10 mouse cellular contexts compared by ENCODE assay signal in genomic region chr5:119097576-119098193, GRCm38 (mm10).
DNase-seq lines count a peak whose midpoint lies in the region; ATAC-seq and TF ChIP-seq lines count a peak whose summit lies in the region.
"Had no signal": no experiment of that assay in that cellular context is flagged by ENCODE, and none has a peak within 500 bp of the region (broad histone marks: within the 10 kb centered on the region; RNA-seq: fewer than 3 reads in every experiment).

No protein-coding gene starts in this region.

- 0 out of 2 replicates have a peak, but pooled peaks cover 3% of the 10 kb centered on the region for H3K27me3 ChIP-seq in lung, embryonic 15.5 days
- peaks cover 3% of the 10 kb centered on the region; the same call in 1 of the 2 replicates for H3K27me3 ChIP-seq in embryonic facial prominence, embryonic 15.5 days
- no peaks in the 10 kb centered on the region for H3K27me3 ChIP-seq in intestine, postnatal 0 days (replicated peaks; ENCODE audit: control insufficient read depth, insufficient read depth, low read length)
- H3K27me3 ChIP-seq in stomach, embryonic 14.5 days (ENCODE audit: control insufficient read depth, insufficient read depth, low read length): no peaks in the 10 kb centered on the region

- no peak for TF ChIP-seq CTCF in intestine, postnatal 0 days (IDR thresholded peaks at IDR 0.05; ENCODE audit: low read depth)

- no peak overlapping the region for H3K27ac ChIP-seq in lung, embryonic 15.5 days
- H3K27ac ChIP-seq in embryonic facial prominence, embryonic 15.5 days (replicated peaks): no peak overlapping the region
- H3K27ac ChIP-seq in intestine, postnatal 0 days (ENCODE audit: low read depth, low read length): no peak overlapping the region
- no peak overlapping the region for H3K27ac ChIP-seq in stomach, embryonic 14.5 days (ENCODE audit: low read length)

- no peaks in the 10 kb centered on the region for H3K9me3 ChIP-seq in lung, embryonic 15.5 days
- no peaks in the 10 kb centered on the region for H3K9me3 ChIP-seq in embryonic facial prominence, embryonic 15.5 days (replicated peaks)
- no peaks in the 10 kb centered on the region for H3K9me3 ChIP-seq in intestine, postnatal 0 days (ENCODE audit: control insufficient read depth)
- no peaks in the 10 kb centered on the region for H3K9me3 ChIP-seq in stomach, embryonic 14.5 days (ENCODE audit: control insufficient read depth, low read depth, low read length)

- no peak overlapping the region for H3K9ac ChIP-seq in lung, embryonic 15.5 days
- H3K9ac ChIP-seq in embryonic facial prominence, embryonic 15.5 days: no peak overlapping the region
- no peak overlapping the region for H3K9ac ChIP-seq in intestine, postnatal 0 days (ENCODE audit: low read depth, low read length)
- no peak overlapping the region for H3K9ac ChIP-seq in stomach, embryonic 14.5 days (replicated peaks; ENCODE audit: low read depth, low read length)

- 0 out of 2 replicates have a peak, but pooled peaks cover 3% of the 10 kb centered on the region for H3K4me1 ChIP-seq in lung, embryonic 15.5 days
- peaks cover 3% of the 10 kb centered on the region; the same call in 1 of the 2 replicates for H3K4me1 ChIP-seq in embryonic facial prominence, embryonic 15.5 days
- H3K4me1 ChIP-seq in intestine, postnatal 0 days (replicated peaks; ENCODE audit: control insufficient read depth, insufficient read depth, low read length): no peaks in the 10 kb centered on the region
- H3K4me1 ChIP-seq in stomach, embryonic 14.5 days (ENCODE audit: control insufficient read depth, insufficient read depth, low read length): 0 out of 2 replicates have a peak, but pooled peaks cover 4% of the 10 kb centered on the region

- H3K4me2 ChIP-seq in lung, embryonic 15.5 days: peak overlapping the region; percentile 55
- peak overlapping the region; percentile 47 for H3K4me2 ChIP-seq in embryonic facial prominence, embryonic 15.5 days (replicated peaks)
- peak overlapping the region; percentile 48; the same call in 1 of the 2 replicates for H3K4me2 ChIP-seq in intestine, postnatal 0 days (replicated peaks; ENCODE audit: low read depth)
- H3K4me2 ChIP-seq in stomach, embryonic 14.5 days (replicated peaks; ENCODE audit: low read depth, low read length): peak overlapping the region; percentile 38

- ATAC-seq in lung, embryonic 15.5 days (ENCODE audit: borderline replicate concordance, extremely low read depth, low FRiP score, low TSS enrichment): no peak
- no peak for ATAC-seq in embryonic facial prominence, embryonic 15.5 days (ENCODE audit: insufficient number of reproducible peaks, low FRiP score, low TSS enrichment, low read depth)
- no peak for ATAC-seq in intestine, postnatal 0 days
- ATAC-seq in stomach, embryonic 14.5 days (ENCODE audit: insufficient number of reproducible peaks, insufficient read depth, low FRiP score, low read depth): no peak

- 5% methylated on average over 17 of the region's 17 CpGs for WGBS in lung, embryonic 15.5 days
- WGBS in embryonic facial prominence, embryonic 15.5 days: 5% methylated on average over 17 of the region's 17 CpGs
- WGBS in intestine, postnatal 0 days: 14% methylated on average over 17 of the region's 17 CpGs
- WGBS in stomach, embryonic 14.5 days: 5% methylated on average over 17 of the region's 17 CpGs

- no peaks in the 10 kb centered on the region for H3K36me3 ChIP-seq in lung, embryonic 15.5 days
- H3K36me3 ChIP-seq in embryonic facial prominence, embryonic 15.5 days: no peaks in the 10 kb centered on the region
- H3K36me3 ChIP-seq in intestine, postnatal 0 days (ENCODE audit: control insufficient read depth, insufficient read depth): no peaks in the 10 kb centered on the region
- H3K36me3 ChIP-seq in stomach, embryonic 14.5 days (ENCODE audit: control insufficient read depth, insufficient read depth, low read length): no peaks in the 10 kb centered on the region

- no peak for DNase-seq in lung, postnatal 36 days
- DNase-seq in cerebellum, adult 11-12 months: no peak
- no peak for DNase-seq in ovary, postnatal 10 days (ENCODE audit: low spot score)
- DNase-seq in gastrocnemius, adult 18-20 months (ENCODE audit: low spot score): no peak
- DNase-seq: heart, postnatal 36 days; lung, adult 2 months had no signal

- peak overlapping the region; percentile 29 for H3K4me3 ChIP-seq in lung, embryonic 15.5 days
- H3K4me3 ChIP-seq in embryonic facial prominence, embryonic 15.5 days (replicated peaks): peak overlapping the region; percentile 26
- no peak overlapping the region for H3K4me3 ChIP-seq in intestine, postnatal 0 days (ENCODE audit: low read depth, low read length)
- H3K4me3 ChIP-seq in stomach, embryonic 14.5 days (ENCODE audit: low read depth, low read length): peak overlapping the region; percentile 17; the same call in 1 of the 2 replicates
